In genomic region chr14:24358295-24358951, GRCm38 (mm10) we compare ENCODE assay signal across 9 mouse cellular contexts.
DNase-seq lines count a peak whose midpoint lies in the region; ATAC-seq and TF ChIP-seq lines count a peak whose summit lies in the region.
"Had no signal": no experiment of that assay in that cellular context is flagged by ENCODE, and none has a peak within 500 bp of the region (broad histone marks: within the 10 kb centered on the region; RNA-seq: fewer than 3 reads in every experiment).

No protein-coding gene starts in this region.

- peak; percentile 85 for DNase-seq in heart, adult 11 months
- DNase-seq in urinary bladder, postnatal 14 days (ENCODE audit: low spot score), result peak; percentile 34
- DNase-seq in urinary bladder, adult 2 months (ENCODE audit: low spot score), result no peak
- peak; percentile 53 to 72 for DNase-seq in cerebellum, postnatal 25 days
- peak; percentile 11 to 47 for DNase-seq in kidney, adult 8-10 months
- DNase-seq in lung, embryonic 14.5 days, result peak; percentile 72
- peak; percentile 77 for DNase-seq in testis, postnatal 10 days (ENCODE audit: low spot score)

- H3K4me1 ChIP-seq in heart, embryonic 11.5 days (ENCODE audit: control insufficient read depth, insufficient read depth, low read length), result no peaks in the 10 kb centered on the region
- no peaks in the 10 kb centered on the region for H3K4me1 ChIP-seq in lung, embryonic 14.5 days (ENCODE audit: insufficient read depth)
- H3K4me1 ChIP-seq: limb, embryonic 12.5 days had no signal

- WGBS in heart, embryonic 11.5 days (ENCODE audit: insufficient replicate concordance), result 67% methylated on average over 22 of the region's 22 CpGs
- 61% methylated on average over 22 of the region's 22 CpGs for WGBS in lung, embryonic 14.5 days

- H3K9ac ChIP-seq in heart, embryonic 11.5 days (ENCODE audit: low read depth, low read length), result no peak overlapping the region
- H3K9ac ChIP-seq in lung, embryonic 14.5 days, result no peak overlapping the region
- H3K9ac ChIP-seq: limb, embryonic 12.5 days had no signal

- H3K4me2 ChIP-seq in heart, embryonic 11.5 days, result no peak overlapping the region
- H3K4me2 ChIP-seq in lung, embryonic 14.5 days, result no peak overlapping the region
- H3K4me2 ChIP-seq: limb, embryonic 12.5 days had no signal

- no peak overlapping the region for H3K27ac ChIP-seq in heart, embryonic 11.5 days (ENCODE audit: low read depth, low read length)
- no peak overlapping the region for H3K27ac ChIP-seq in lung, embryonic 14.5 days (ENCODE audit: low read depth)
- H3K27ac ChIP-seq: limb, embryonic 12.5 days had no signal

- no peak for ATAC-seq in heart, embryonic 11.5 days (replicated peaks; ENCODE audit: insufficient number of reproducible peaks, low FRiP score, low TSS enrichment)
- no peak for ATAC-seq in lung, embryonic 14.5 days (ENCODE audit: insufficient read depth)

- H3K27me3 ChIP-seq in heart, embryonic 11.5 days (ENCODE audit: control insufficient read depth, insufficient read depth, low read length), result no peaks in the 10 kb centered on the region
- H3K27me3 ChIP-seq in lung, embryonic 14.5 days (ENCODE audit: insufficient read depth, low read length), result no peaks in the 10 kb centered on the region

- no peak overlapping the region for H3K4me3 ChIP-seq in heart, embryonic 11.5 days (ENCODE audit: low read depth, low read length)
- H3K4me3 ChIP-seq in lung, embryonic 14.5 days (ENCODE audit: low read depth, low read length), result no peak overlapping the region
- H3K4me3 ChIP-seq: limb, embryonic 12.5 days had no signal

- H3K9me3 ChIP-seq in heart, embryonic 11.5 days (replicated peaks; ENCODE audit: control insufficient read depth, low read length), result no peaks in the 10 kb centered on the region
- H3K9me3 ChIP-seq in lung, embryonic 14.5 days (ENCODE audit: low read depth, low read length), result no peaks in the 10 kb centered on the region
- H3K9me3 ChIP-seq: limb, embryonic 12.5 days had no signal

- no peaks in the 10 kb centered on the region for H3K36me3 ChIP-seq in heart, embryonic 11.5 days (ENCODE audit: control insufficient read depth, insufficient read depth, low read length)
- H3K36me3 ChIP-seq in lung, embryonic 14.5 days (ENCODE audit: insufficient read depth), result no peaks in the 10 kb centered on the region
- H3K36me3 ChIP-seq: limb, embryonic 12.5 days had no signal

- TF ChIP-seq CTCF in lung, embryonic 14.5 days (IDR thresholded peaks at IDR 0.05; ENCODE audit: low read depth), result peak; percentile 79
